Mouse (Mus musculus) MEL (cell line): ENCODE data around the gene Cox6b2. TPM values are rescaled to one million over a fixed set of nuclear protein-coding genes. Genes with fewer than 3 reads are reported as not detected.

Experiments
- DNase-seq: peaks from one replicate; pipeline ENCODE4 v3.0.0; 2011; ENCODE audit warnings: low read depth, low spot score
- H3K27ac ChIP-seq: 2 replicates; pipeline ENCODE4 v1.5.1; 2012; ENCODE audit warnings: low read depth, mild to moderate bottlenecking, control low read depth, low read length, moderate library complexity; ENCODE audit not compliant: control insufficient read depth
- H3K27me3 ChIP-seq, 2 experiments: fragments of 150-350 bp in 1 of 2; sonication (generic) in 1 of 2; 2 replicates each; pipeline ENCODE4 v1.6.1; 2012; ENCODE audit warnings: low read length in 2 of 2, mild to moderate bottlenecking in 2 of 2, improper control_type of control experiment in 1 of 2, moderate library complexity in 1 of 2; ENCODE audit not compliant: insufficient read depth in 2 of 2, control insufficient read depth in 1 of 2
- H3K36me3 ChIP-seq, 2 experiments: 2 replicates each; pipeline ENCODE4 v1.6.1; 2012 to 2014; ENCODE audit warnings: low read length in 2 of 2, improper control_type of control experiment in 1 of 2, inconsistent platforms in 1 of 2, mild to moderate bottlenecking in 1 of 2; ENCODE audit not compliant: insufficient read depth in 2 of 2, control insufficient read depth in 1 of 2
- H3K4me1 ChIP-seq, 2 experiments: fragments of 150-350 bp in 1 of 2; sonication (generic) in 1 of 2; 2 replicates each; pipeline ENCODE4 v1.6.1; 2012; ENCODE audit warnings: low read length in 2 of 2, improper control_type of control experiment in 1 of 2, mild to moderate bottlenecking in 1 of 2; ENCODE audit not compliant: insufficient read depth in 2 of 2, control insufficient read depth in 1 of 2
- H3K4me3 ChIP-seq, 2 experiments: fragments of 150-350 bp in 1 of 2; sonication (generic) in 1 of 2; 2 replicates each; pipeline ENCODE4 v1.5.1; 2012; ENCODE audit warnings: low read depth in 2 of 2, low read length in 2 of 2, mild to moderate bottlenecking in 2 of 2, moderate library complexity in 2 of 2, control low read depth in 1 of 2, improper control_type of control experiment in 1 of 2; ENCODE audit not compliant: control insufficient read depth in 1 of 2, insufficient read depth in 1 of 2
- H3K79me2 ChIP-seq: 2 replicates; pipeline ENCODE4 v1.6.1; 2012; ENCODE audit warnings: mild to moderate bottlenecking, low read length, moderate library complexity; ENCODE audit not compliant: control insufficient read depth, poor library complexity, insufficient read depth
- H3K9ac ChIP-seq: 2 replicates; pipeline ENCODE4 v1.6.1; 2012; ENCODE audit warnings: low read depth, mild to moderate bottlenecking, control low read depth, low read length, moderate library complexity; ENCODE audit not compliant: control insufficient read depth, poor library complexity, severe bottlenecking
- H3K9me3 ChIP-seq: fragments of 150-350 bp; sonication (generic); replicated peaks from 2 replicates; pipeline ENCODE4 v1.6.1; 2012; ENCODE audit warnings: mild to moderate bottlenecking, low read length, improper control_type of control experiment, moderate library complexity; ENCODE audit not compliant: insufficient read depth
- BHLHE40 ChIP-seq: IDR thresholded peaks from 2 replicates; pipeline ENCODE4 v1.6.1; 2012; ENCODE audit warnings: low read depth, mild to moderate bottlenecking, inconsistent platforms, low read length, improper control_type of control experiment, borderline replicate concordance
- CHD2 ChIP-seq: IDR thresholded peaks from 2 replicates; pipeline ENCODE4 v1.6.1; 2011; ENCODE audit warnings: low read length, improper control_type of control experiment
- CTCF ChIP-seq, 3 experiments: IDR thresholded peaks in 2 of 3; conservative IDR thresholded peaks in 1 of 3; 2 replicates each; pipeline ENCODE4 v1.5.1; 2011 to 2012; ENCODE audit warnings: low read length in 3 of 3, low read depth in 2 of 3, mild to moderate bottlenecking in 2 of 3, improper control_type of control experiment in 1 of 3, inconsistent platforms in 1 of 3, mixed read lengths in 1 of 3, moderate library complexity in 1 of 3; ENCODE audit not compliant: control insufficient read depth in 1 of 3, insufficient read depth in 1 of 3, poor library complexity in 1 of 3, severe bottlenecking in 1 of 3
- EP300 ChIP-seq, 2 experiments: IDR thresholded peaks; 2 replicates each; pipeline ENCODE4 v1.6.1; 2011; ENCODE audit warnings: improper control_type of control experiment in 2 of 2, low read length in 2 of 2, low read depth in 1 of 2, mild to moderate bottlenecking in 1 of 2
- JUND ChIP-seq: IDR thresholded peaks from 2 replicates; pipeline ENCODE4 v1.6.1; 2011; ENCODE audit warnings: low read depth, mild to moderate bottlenecking, improper control_type of control experiment, low read length
- MAZ ChIP-seq: IDR thresholded peaks from 2 replicates; pipeline ENCODE4 v1.6.1; 2012; ENCODE audit warnings: low read depth, mild to moderate bottlenecking, inconsistent platforms, low read length, improper control_type of control experiment
- MEF2A ChIP-seq: IDR thresholded peaks from 2 replicates; pipeline ENCODE4 v1.6.1; 2014; ENCODE audit warnings: low read depth, mild to moderate bottlenecking, inconsistent platforms, low read length, improper control_type of control experiment; ENCODE audit not compliant: poor library complexity, insufficient replicate concordance, severe bottlenecking; ENCODE audit errors: extremely low read depth
- NRF1 ChIP-seq: IDR thresholded peaks from 2 replicates; pipeline ENCODE4 v1.6.1; 2014; ENCODE audit warnings: low read depth, mild to moderate bottlenecking, inconsistent platforms, low read length, improper control_type of control experiment, moderate library complexity; ENCODE audit not compliant: poor library complexity, insufficient read depth, severe bottlenecking
- POLR2A ChIP-seq, 2 experiments: IDR thresholded peaks; 2 replicates each; pipeline ENCODE4 v1.6.1; 2011 to 2012; ENCODE audit warnings: low read length in 2 of 2, mild to moderate bottlenecking in 2 of 2, control low read depth in 1 of 2, improper control_type of control experiment in 1 of 2, low read depth in 1 of 2, moderate library complexity in 1 of 2; ENCODE audit not compliant: control insufficient read depth in 1 of 2, insufficient read depth in 1 of 2, poor library complexity in 1 of 2
- POLR2AphosphoS2 ChIP-seq: IDR thresholded peaks from 2 replicates; pipeline ENCODE4 v1.6.1; 2011; ENCODE audit warnings: low read length, improper control_type of control experiment
- RCOR1 ChIP-seq: IDR thresholded peaks from 2 replicates; pipeline ENCODE4 v1.6.1; 2012; ENCODE audit warnings: low read depth, mild to moderate bottlenecking, inconsistent platforms, low read length, improper control_type of control experiment
- SMC3 ChIP-seq: IDR thresholded peaks from 2 replicates; pipeline ENCODE4 v1.6.1; 2011; ENCODE audit warnings: low read depth, low read length, improper control_type of control experiment
- TBP ChIP-seq: IDR thresholded peaks from 2 replicates; pipeline ENCODE4 v1.8.0; 2011; ENCODE audit warnings: low read depth, low read length, improper control_type of control experiment
- UBTF ChIP-seq: IDR thresholded peaks from 2 replicates; pipeline ENCODE4 v1.6.1; 2012; ENCODE audit warnings: low read depth, mild to moderate bottlenecking, inconsistent platforms, low read length, improper control_type of control experiment, moderate library complexity, borderline replicate concordance; ENCODE audit not compliant: insufficient read depth
- USF1 ChIP-seq: IDR thresholded peaks from 2 replicates; pipeline ENCODE4 v1.6.1; 2014; ENCODE audit warnings: low read depth, mild to moderate bottlenecking, inconsistent platforms, low read length, improper control_type of control experiment, moderate library complexity
- USF2 ChIP-seq, 2 experiments: IDR thresholded peaks; 2 replicates each; pipeline ENCODE4 v1.6.1; 2011 to 2012; ENCODE audit warnings: improper control_type of control experiment in 2 of 2, low read length in 2 of 2, borderline replicate concordance in 1 of 2, inconsistent platforms in 1 of 2, low read depth in 1 of 2, mild to moderate bottlenecking in 1 of 2; ENCODE audit not compliant: insufficient read depth in 1 of 2
- ZC3H11A ChIP-seq: IDR thresholded peaks from 2 replicates; pipeline ENCODE4 v1.6.1; 2012; ENCODE audit warnings: low read depth, mild to moderate bottlenecking, inconsistent platforms, low read length, improper control_type of control experiment
- ZKSCAN1 ChIP-seq: IDR thresholded peaks from 2 replicates; pipeline ENCODE4 v1.6.1; 2012; ENCODE audit warnings: low read depth, mild to moderate bottlenecking, inconsistent platforms, low read length, improper control_type of control experiment, moderate library complexity
- ZMIZ1 ChIP-seq: IDR thresholded peaks from 2 replicates; pipeline ENCODE4 v1.6.1; 2012; ENCODE audit warnings: low read depth, mild to moderate bottlenecking, inconsistent platforms, low read length, improper control_type of control experiment, moderate library complexity
- polyA plus RNA-seq, 2 experiments: library from polyadenylated mRNA; stranded (reverse) in 1 of 2; unstranded in 1 of 2; fragments of >175 nt in 1 of 2; fragments of >200 nt in 1 of 2; gene quantifications; 2 replicates each; pipeline versions ENCODE4 v1.2.1 to v1.2.4; 2012; ENCODE audit warnings: low replicate concordance in 2 of 2, low read depth in 1 of 2; ENCODE audit not compliant: insufficient read length in 2 of 2, insufficient read depth in 1 of 2, missing spikeins in 1 of 2
- total RNA-seq: library from RNA; depleted of rRNA; stranded (reverse); fragments of 300-350 nt; gene quantifications from 2 replicates; pipeline ENCODE4 v1.2.3, GENCODE M21; 2012

Gene Cox6b2
- total and polyA plus RNA-seq, 3 experiments: 8.7 to 36.3 TPM; not detected in 1

GRCm38 (mm10) chr7:4749169-4749568 is 3.7 kb downstream of the Cox6b2 start:
- Histone ChIP-seq H3K27ac (no peak overlapping the region), H3K9me3 (no peaks in the 10 kb centered on the region), H3K79me2 (no peaks in the 10 kb centered on the region; the same call in 1 of the 2 replicates), H3K4me1 (peaks cover 0 to 13% of the 10 kb centered on the region in 2 experiments; a peak in 3 of 4 replicates), H3K4me3 (no peak overlapping the region), H3K27me3 (no peaks in the 10 kb centered on the region), H3K9ac (no peak overlapping the region), H3K36me3 (no peaks in the 10 kb centered on the region)
- DNase-seq: no peak
- no peak for TF ChIP-seq NRF1
- TF ChIP-seq EP300 (IDR thresholded peaks at IDR 0.05; ENCODE audit: low read depth in 1 of 2, low read length in 2 of 2): no peak
- TF ChIP-seq SMC3: no peak

GRCm38 (mm10) chr7:4748321-4748720 is 4.6 kb downstream of the Cox6b2 start:
- Histone ChIP-seq H3K27ac (no peak overlapping the region; the same call in 1 of the 2 replicates), H3K9ac (no peak overlapping the region), H3K79me2 (no peaks in the 10 kb centered on the region; the same call in 1 of the 2 replicates), H3K4me3 (no peak overlapping the region), H3K4me1 (peaks cover 0 to 13% of the 10 kb centered on the region in 2 experiments; a peak in 3 of 4 replicates), H3K27me3 (no peaks in the 10 kb centered on the region), H3K36me3 (no peaks in the 10 kb centered on the region), H3K9me3 (no peaks in the 10 kb centered on the region)
- no peak for TF ChIP-seq MAZ
- TF ChIP-seq ZC3H11A: no peak
- TF ChIP-seq NRF1: no peak
- no peak for TF ChIP-seq ZMIZ1
- TF ChIP-seq JUND: no peak
- TF ChIP-seq TBP: no peak
- no peak for TF ChIP-seq UBTF
- no peak for TF ChIP-seq POLR2A (IDR thresholded peaks at IDR 0.05; ENCODE audit: control insufficient read depth in 1 of 2, insufficient read depth in 1 of 2, low read depth in 1 of 2, low read length in 2 of 2, poor library complexity in 1 of 2)
- no peak for TF ChIP-seq USF2 (IDR thresholded peaks at IDR 0.05; ENCODE audit: borderline replicate concordance in 1 of 2, insufficient read depth in 1 of 2, low read depth in 1 of 2, low read length in 2 of 2)
- TF ChIP-seq MEF2A: no peak
- TF ChIP-seq CTCF (IDR thresholded peaks at IDR 0.05 in 2 of 3, conservative IDR thresholded peaks at IDR 0.05 in 1 of 3; ENCODE audit: control insufficient read depth in 1 of 3, insufficient read depth in 1 of 3, low read depth in 2 of 3, low read length in 3 of 3, poor library complexity in 1 of 3, severe bottlenecking in 1 of 3): no peak
- TF ChIP-seq POLR2AphosphoS2: no peak
- no peak for TF ChIP-seq RCOR1
- no peak for TF ChIP-seq ZKSCAN1
- TF ChIP-seq USF1: no peak
- TF ChIP-seq BHLHE40: no peak
- TF ChIP-seq EP300 (IDR thresholded peaks at IDR 0.05; ENCODE audit: low read depth in 1 of 2, low read length in 2 of 2): no peak
- no peak for TF ChIP-seq CHD2
- no peak for DNase-seq
